Mouse (Mus musculus): ENCODE results near the gene Klk11.

DNA sequence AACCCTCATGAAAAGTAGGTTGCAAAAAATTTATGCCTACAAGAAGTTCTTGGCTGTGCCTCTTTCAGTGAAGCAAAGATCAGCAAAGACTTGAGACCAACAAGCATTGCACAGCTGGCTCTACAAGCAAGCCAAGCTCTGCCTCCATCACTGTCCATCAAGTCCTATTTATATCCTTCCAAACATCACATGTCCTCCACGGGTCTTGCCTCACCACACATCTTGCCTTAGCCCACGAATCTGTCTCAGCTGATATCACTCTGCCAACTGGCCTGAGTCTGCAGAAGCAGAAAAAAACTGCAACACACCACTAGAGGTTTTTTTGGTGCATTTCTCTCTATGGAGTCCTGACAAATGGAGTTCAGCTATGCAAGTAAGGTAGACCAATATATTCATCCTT, 21.6 kb upstream of the Klk11 start:
- TF ChIP-seq POLR2A (IDR thresholded peaks at IDR 0.05; ENCODE audit: extremely low read depth, insufficient read depth, low read length): no peak
- TF ChIP-seq CTCF (IDR thresholded peaks at IDR 0.05; ENCODE audit: low read depth, low read length): no peak

Data from liver, adult 2 months (tissue).